Mouse (Mus musculus) MEL-GATA-1-ER (cell line): ENCODE results near the gene Olfr1037.
"Not testable (repeated sequence)": the region's sequence is repeated elsewhere in the genome, so short reads cannot be mapped to it uniquely, and the experiment has no call there.

Experiments
- DNase-seq: peaks from one replicate; pipeline ENCODE4 v3.0.0-alpha.2; 2012; ENCODE audit warnings: low read depth; ENCODE audit errors: extremely low read depth

Gene Olfr1037

DNA sequence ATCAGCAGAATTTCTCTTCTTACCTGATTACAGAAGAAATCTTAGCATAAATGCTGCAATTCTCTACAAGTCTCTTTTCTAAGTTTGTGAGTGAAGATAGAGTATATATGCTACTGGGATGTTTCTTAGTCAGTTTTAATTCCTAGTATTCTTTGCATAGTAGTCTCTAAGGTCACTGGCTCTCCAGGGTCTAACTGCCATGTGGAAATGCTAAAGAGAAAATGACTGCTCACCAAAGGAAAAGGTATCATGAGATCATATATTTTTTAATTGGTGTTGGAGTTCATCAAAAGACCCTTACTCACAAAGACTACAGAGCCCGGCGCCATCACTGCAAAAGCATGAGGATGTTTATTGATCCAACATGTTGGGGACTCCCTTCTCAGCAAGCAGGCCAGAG is at the start of gene Olfr1037:
Gene Olfr1037 (minus strand): TSS at position 101 of the 400 bp plus-strand sequence.
- DNase-seq: no peak

DNA sequence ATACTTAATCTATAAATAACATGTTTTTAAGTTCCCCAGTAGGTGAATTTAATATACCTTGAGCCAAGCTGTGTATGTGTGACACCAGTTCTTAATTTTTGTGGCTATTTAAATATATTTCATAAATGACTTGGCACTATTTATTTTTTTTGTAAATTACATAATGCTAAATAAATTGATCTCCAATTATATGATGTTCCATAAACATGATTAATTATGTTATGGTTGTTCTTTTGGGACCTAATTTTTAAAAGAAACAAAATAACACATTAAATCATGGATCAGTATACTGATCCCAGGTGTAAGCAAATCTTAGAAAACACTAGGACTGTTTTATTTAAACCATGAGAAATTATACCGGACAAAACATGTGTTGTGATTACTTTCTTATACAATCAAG is 48.6 kb upstream of the Olfr1037 start, which contains the start of gene Olfr1039:
Gene Olfr1039 (minus strand): TSS at position 101 of the 400 bp plus-strand sequence.
- DNase-seq: no peak

DNA sequence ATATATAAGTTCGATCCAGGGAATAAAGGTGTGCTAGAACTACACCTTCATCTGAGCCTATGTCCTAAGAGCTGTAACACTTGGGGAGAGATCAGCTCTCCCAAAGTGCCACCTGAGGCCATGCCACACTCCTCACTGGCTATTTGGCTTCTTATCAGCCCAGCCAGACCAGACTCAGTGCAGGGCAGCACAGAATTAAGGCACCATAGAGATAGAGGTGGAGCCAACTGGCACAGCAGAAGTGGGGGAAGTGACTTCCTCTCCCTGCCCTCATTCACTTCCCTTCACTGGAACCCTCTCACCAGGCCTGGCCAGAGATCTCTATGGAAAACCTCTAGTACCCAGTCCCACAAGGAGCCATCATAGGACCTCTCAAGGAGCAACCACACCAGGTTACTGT is 6.7 kb downstream of the Olfr1037 start:
- DNase-seq: not testable (repeated sequence)

DNA sequence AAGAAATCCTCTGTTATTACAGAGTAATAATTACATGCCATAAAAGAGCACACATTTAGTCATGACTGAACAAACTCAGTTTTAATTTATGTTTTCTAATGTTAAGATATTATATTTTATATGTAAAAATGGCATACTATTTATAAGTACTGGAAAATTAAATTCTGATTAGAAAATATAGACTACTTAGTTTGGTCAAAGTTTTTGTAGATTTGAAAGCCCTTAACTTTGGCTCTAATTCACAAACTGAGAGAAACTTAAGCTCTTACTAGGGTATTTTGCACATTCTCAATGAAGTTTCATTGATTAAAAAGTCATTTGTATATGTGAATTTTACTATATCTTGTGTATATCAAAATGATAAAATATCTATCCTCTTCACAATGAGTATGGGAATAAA is 13.5 kb downstream of the Olfr1037 start, which contains the start of gene Olfr1036:
Gene Olfr1036 (plus strand): TSS at position 301 of the 400 bp plus-strand sequence.
- DNase-seq: not testable (repeated sequence)

DNA sequence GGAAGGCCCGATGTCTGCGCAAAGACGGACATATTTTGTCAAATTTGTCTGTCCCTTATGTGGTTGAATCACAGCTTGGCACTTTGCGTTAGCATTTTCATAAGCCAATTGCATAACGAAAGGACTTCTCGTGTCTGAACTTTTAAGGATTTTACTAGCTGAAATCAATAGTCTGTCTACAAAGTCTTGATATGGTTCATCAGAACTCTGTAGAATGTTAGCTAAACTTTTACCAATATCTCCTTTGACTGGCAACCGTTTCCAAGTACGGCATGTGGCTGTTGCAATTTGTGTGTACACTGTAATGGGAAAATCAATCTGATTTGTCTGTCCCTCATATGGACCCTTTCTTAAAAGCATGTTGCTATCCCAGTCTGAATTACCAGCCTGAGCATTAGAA is 17.0 kb downstream of the Olfr1037 start:
- DNase-seq: no peak

DNA sequence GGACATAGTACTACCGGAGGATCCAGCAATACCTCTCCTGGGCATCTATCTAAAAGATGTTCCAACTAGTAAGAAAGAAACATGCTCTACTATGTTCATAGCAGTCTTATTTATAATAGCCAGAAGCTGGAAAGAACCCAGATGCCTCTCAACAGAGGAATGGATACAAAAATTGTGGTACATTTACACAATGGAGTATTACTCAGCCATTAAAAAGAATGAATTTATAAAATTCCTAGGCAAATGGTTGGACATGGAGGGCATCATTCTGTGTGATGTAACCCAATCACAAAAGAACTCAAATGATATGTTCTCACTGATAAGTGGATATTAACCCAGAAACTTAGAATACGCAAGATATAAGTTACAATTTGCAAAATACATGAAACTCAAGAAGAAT is 23.4 kb downstream of the Olfr1037 start:
- DNase-seq: not testable (repeated sequence)

DNA sequence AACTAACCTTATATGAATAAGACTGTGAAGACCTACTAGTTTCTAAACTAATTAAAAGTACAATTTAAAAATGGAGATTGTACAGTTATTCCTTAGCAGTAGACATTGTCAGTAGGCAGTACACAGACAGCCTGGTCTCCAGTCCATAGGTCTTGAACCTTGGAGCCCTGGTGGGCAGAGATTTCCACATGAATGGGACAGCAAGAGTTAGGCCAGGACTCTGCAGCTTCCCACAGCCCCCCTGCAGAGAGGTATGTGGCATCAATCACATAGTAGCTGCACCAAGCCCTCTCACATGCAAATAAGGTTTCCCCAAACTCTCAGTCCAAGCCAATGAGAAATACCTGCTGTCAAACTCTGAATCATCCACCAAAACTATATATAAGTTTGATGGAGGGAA is 36.4 kb downstream of the Olfr1037 start:
- not testable (repeated sequence) for DNase-seq

DNA sequence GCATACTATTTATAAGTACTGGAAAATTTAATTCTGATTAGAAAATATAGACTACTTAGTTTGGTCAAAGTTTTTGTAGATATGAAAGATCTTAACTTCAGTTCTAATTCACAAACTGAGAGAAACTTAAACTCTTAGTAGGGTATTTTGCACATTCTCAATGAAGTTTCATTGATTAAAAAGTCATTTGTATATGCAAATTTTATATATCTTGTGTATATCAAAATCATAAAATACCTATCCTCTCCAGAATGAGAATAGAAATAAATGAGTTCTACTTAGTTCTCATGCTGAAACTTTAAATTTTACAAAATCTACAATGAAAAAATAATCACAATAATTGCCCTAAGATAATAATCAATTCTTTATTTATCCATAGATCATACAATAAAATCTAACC is 41.6 kb downstream of the Olfr1037 start, which contains the start of gene Olfr1034:
Gene Olfr1034 (plus strand): TSS at position 301 of the 400 bp plus-strand sequence.
- no peak for DNase-seq
